Mouse (Mus musculus): ENCODE data around the gene H1foo.

- TF ChIP-seq CTCF (IDR thresholded peaks at IDR 0.05; ENCODE audit: borderline replicate concordance, insufficient read depth, low read length), result no peak
- no peak for TF ChIP-seq POLR2A (IDR thresholded peaks at IDR 0.05; ENCODE audit: low read depth, low read length)
These were observed 39.8 kb downstream of the H1foo start for GRCm38 (mm10) chr6:115984580-115984979.

Data from embryonic fibroblast, embryonic 13.5 days (primary cell).